Mouse (Mus musculus) limb, embryonic 14.5 days (tissue): Measurements from ENCODE around the gene Stambpl1. TPM values are rescaled to one million over a fixed set of nuclear protein-coding genes. Genes with fewer than 3 reads are reported as not detected.

Experiments
- ATAC-seq: fragments of 200-750 bp; cut with Nextera tagmentation; 2 replicates; pipeline ENCODE4 v1.8.0; 2017; ENCODE audit warnings: low read depth, moderate number of reproducible peaks, moderate TSS enrichment; ENCODE audit not compliant: low FRiP score
- DNase-seq: peaks from one replicate; pipeline ENCODE4 v3.0.0-alpha.2; 2015; ENCODE audit warnings: low spot score
- H3K27ac ChIP-seq: fragments of 300-500 bp; sonication (generic); replicated peaks from 2 replicates; pipeline ENCODE4 v1.5.1; 2014; ENCODE audit warnings: low read depth, mild to moderate bottlenecking, low read length, moderate library complexity, mixed read lengths
- H3K27me3 ChIP-seq: fragments of 300-500 bp; sonication (generic); 2 replicates; pipeline ENCODE4 v1.6.1; 2014; ENCODE audit warnings: low read length, mixed read lengths; ENCODE audit not compliant: control insufficient read depth, insufficient read depth
- H3K36me3 ChIP-seq: fragments of 300-500 bp; sonication (generic); 2 replicates; pipeline ENCODE4 v1.6.1; 2014; ENCODE audit warnings: mild to moderate bottlenecking, low read length, moderate library complexity, mixed read lengths; ENCODE audit not compliant: control insufficient read depth, insufficient read depth
- H3K4me1 ChIP-seq: fragments of 300-500 bp; sonication (generic); 2 replicates; pipeline ENCODE4 v1.6.1; 2014; ENCODE audit warnings: antibody characterized with exemption, low read length, mixed read lengths; ENCODE audit not compliant: control insufficient read depth, insufficient read depth
- H3K4me2 ChIP-seq: fragments of 300-500 bp; sonication (generic); replicated peaks from 2 replicates; pipeline ENCODE4 v1.6.1; 2014; ENCODE audit warnings: low read depth, mild to moderate bottlenecking, low read length, moderate library complexity; ENCODE audit not compliant: severe bottlenecking
- H3K4me3 ChIP-seq: fragments of 300-500 bp; sonication (generic); replicated peaks from 2 replicates; pipeline ENCODE4 v1.5.1; 2014; ENCODE audit warnings: low read length
- H3K9ac ChIP-seq: fragments of 300-500 bp; sonication (generic); 2 replicates; pipeline ENCODE4 v1.6.1; 2014; ENCODE audit warnings: mild to moderate bottlenecking, low read depth, low read length, moderate library complexity; ENCODE audit not compliant: severe bottlenecking
- H3K9me3 ChIP-seq: fragments of 300-500 bp; sonication (generic); 2 replicates; pipeline ENCODE4 v1.6.1; 2016; ENCODE audit warnings: low read length; ENCODE audit not compliant: control insufficient read depth
- POLR2A ChIP-seq: fragments of 200-500 bp; IDR thresholded peaks from 2 replicates; pipeline ENCODE4 v1.8.0; 2012; ENCODE audit warnings: inconsistent platforms, mild to moderate bottlenecking, moderate library complexity, borderline replicate concordance; ENCODE audit not compliant: insufficient read depth, insufficient read length; ENCODE audit errors: extremely low read depth
- WGBS: fragments of 180-500 bp; shearing (Covaris S2); extraction: QIAGEN DNeasy Blood & Tissue Kit; methylation state at CpG from one replicate; pipeline ENCODE4 v1.1.7; 2014; 5-methylcytosine and 5-hydroxymethylcytosine counted together
- polyA plus RNA-seq, 2 experiments: library from polyadenylated mRNA; depleted of rRNA in 1 of 2; stranded (reverse) in 1 of 2; unstranded in 1 of 2; fragments of >200 nt; fragmentation: Nextera tagmentation in 1 of 2; extraction: Ambion mirVana in 1 of 2; gene quantifications; 2 replicates each; pipeline versions ENCODE4 v1.2.1 to v1.2.3; 2012 to 2014

The Stambpl1 gene
- polyA plus RNA-seq (2012; rRNA removed) (8.6 and 9.0 TPM in 2 replicates), polyA plus RNA-seq (2014; fragmentation: Nextera tagmentation; extraction: Ambion mirVana) (14.8 and 16.6 TPM in 2 replicates)

DNA sequence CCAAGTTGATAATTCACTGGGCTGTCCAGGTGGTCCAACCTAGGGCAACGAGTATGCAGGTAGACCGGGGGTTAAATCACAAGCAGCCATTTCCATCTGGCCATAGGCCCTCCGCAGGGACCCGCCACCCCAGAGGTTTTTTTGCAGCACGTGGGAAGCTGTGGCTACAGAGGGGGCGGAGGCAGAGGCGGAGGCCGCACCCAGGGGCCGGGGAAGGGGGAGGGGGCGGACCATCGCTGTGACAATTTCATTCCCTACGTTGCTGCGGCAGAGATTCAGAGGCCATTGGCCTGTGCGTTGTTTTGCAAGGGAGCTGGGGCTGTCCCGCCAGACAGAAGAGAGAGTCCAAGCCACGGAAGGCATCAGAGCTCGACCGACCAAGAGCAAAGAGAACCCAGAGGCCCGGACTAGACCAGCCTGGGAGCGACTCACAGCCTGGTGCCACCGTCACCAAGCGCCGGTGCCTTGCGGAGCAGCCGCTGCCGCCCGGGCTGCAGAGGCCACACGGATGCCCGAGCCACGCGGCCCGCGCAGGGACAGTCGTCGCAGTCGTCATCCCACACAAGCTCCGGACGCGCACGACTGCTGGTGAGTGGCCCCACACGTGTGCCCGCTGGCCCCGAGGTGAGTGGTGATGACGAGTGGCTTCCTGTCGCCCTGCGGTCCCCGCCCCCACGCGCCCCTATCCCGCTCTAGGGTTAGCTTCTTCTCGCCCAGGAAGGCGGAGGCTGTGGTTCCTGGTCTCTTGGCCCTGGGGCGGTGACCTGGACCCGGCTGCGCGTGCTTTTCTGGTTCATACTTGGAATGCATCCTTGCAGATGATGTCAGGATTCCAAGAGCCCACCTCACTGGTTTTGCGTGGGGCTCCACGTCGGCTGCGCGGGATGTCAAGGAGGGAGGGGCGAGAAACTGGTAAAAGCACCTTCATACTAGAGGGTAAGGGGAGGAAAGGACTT is at the start of gene Stambpl1:
Gene Stambpl1, plus strand, starts transcription at position 222 of the 956 bp plus-strand sequence.
- Histone ChIP-seq H3K4me2 (peak within 1 kb of the TSS; percentile 92), H3K27ac (peak within 1 kb of the TSS; percentile 30; the same call in 1 of the 2 replicates), H3K4me1 (peaks cover 15% of the 10 kb centered on the region), H3K9me3 (no peaks in the 10 kb centered on the region), H3K9ac (peak within 1 kb of the TSS; percentile 76), H3K36me3 (no peaks in the 10 kb centered on the region), H3K4me3 (peak within 1 kb of the TSS; percentile 72), H3K27me3 (no peaks in the 10 kb centered on the region)
- ATAC-seq (peak; percentile 72), DNase-seq (peak; percentile 69)
- no peak for TF ChIP-seq POLR2A
- WGBS, result 2% methylated on average over 46 of the region's 62 CpGs

DNA sequence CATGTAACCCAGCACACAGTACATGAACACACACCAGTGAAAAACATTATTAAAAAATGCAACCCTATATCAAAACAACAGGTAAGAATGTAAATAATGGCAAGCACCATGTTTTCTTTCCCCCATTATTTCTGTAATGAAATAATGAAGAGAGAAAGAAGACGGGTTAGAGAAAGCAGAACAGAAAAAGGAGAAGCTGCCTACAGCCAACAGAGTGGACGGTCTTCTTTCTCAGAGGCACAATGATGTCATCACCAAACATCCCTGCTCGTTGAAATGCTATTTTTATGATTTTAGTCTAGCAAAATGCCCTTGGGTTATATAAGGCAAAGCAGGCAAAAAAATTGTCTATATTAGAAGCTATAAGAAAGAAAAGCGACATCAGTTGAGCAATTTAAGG is 43.6 kb upstream of the Stambpl1 start:
- H3K9ac ChIP-seq, result no peak overlapping the region
- H3K36me3 ChIP-seq, result no peaks in the 10 kb centered on the region
- no peak for DNase-seq
- no peaks in the 10 kb centered on the region for H3K27me3 ChIP-seq
- peaks cover 2% of the 10 kb centered on the region; the same call in 1 of the 2 replicates for H3K4me1 ChIP-seq
- no peak for TF ChIP-seq POLR2A
- no peak overlapping the region for H3K27ac ChIP-seq
- no peak overlapping the region for H3K4me3 ChIP-seq
- no peak for ATAC-seq
- H3K4me2 ChIP-seq, result no peak overlapping the region
- WGBS, result 71% methylated on average over 4 of the region's 4 CpGs
- H3K9me3 ChIP-seq, result no peaks in the 10 kb centered on the region

DNA sequence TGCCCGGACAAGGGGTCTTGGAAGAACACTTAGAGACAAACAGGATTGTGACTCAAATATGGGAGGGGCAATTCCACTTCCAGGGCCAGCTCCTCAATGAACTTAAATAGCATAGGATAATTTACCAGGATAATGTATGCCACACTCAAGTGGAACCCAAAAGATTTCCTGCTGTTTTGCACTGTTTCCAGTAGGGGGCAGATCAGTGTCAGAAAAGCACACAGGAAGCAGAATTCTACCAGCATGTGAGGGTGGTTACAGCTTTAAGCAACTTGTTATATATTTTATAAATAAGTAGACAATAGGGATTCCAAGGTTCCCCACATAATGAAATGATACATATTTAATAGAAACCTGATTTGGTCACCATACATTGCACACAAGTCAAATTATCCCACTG is 40.1 kb upstream of the Stambpl1 start:
- peaks cover 4% of the 10 kb centered on the region; the same call in 1 of the 2 replicates for H3K4me1 ChIP-seq
- H3K9ac ChIP-seq, result no peak overlapping the region
- TF ChIP-seq POLR2A, result no peak
- no peak for ATAC-seq
- no peaks in the 10 kb centered on the region for H3K9me3 ChIP-seq
- no peak overlapping the region for H3K4me2 ChIP-seq
- no peak overlapping the region for H3K27ac ChIP-seq
- no peaks in the 10 kb centered on the region for H3K27me3 ChIP-seq
- H3K4me3 ChIP-seq, result no peak overlapping the region
- 66% methylated on average over 1 of the region's 1 CpGs for WGBS
- peak; percentile 22 for DNase-seq
- no peaks in the 10 kb centered on the region for H3K36me3 ChIP-seq

DNA sequence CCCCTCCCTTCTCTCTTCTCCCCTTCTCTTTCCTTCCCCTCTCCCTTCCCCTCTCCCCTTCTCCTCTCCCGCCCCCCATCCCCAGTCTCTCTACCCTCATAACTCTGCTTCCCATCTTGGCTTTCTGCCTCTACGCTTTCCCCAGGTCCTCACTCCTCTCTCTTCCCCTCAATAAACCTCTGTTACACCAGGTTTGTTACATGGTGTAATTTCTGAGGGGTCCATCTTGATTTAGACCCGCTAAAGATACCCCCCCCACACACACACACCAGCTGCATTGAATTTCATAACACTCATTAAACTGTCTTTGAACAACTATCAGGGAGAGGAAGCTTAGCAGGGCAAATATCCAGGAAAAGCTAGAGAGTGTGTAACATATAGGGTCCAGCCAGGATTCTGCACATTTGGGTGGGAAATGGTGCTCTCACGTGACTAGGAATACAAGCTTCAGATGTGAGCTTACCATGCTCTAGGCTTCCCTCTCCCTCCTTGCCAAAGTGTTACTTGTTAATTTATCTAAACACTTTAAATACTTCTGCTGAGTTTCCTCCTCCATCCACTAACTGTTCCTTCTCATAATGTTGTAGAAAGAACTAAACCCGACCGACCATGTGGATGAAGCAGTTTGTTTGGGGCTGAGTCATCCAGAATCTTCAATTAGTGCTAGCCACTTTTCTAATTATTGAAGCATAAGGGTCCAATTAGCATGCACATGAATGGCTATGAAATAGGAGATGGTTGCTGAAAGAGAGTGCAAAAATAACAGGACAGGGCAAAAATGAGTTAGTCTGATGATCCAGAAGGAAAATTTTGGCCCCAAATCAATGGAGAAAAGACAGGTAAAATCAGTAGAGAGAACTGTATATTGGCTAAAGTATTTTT is 38.5 kb upstream of the Stambpl1 start:
- WGBS, result 30% methylated on average over 6 of the region's 6 CpGs
- Histone ChIP-seq H3K4me2 (no peak overlapping the region), H3K27me3 (no peaks in the 10 kb centered on the region), H3K27ac (no peak overlapping the region), H3K4me1 (peaks cover 4% of the 10 kb centered on the region; the same call in 1 of the 2 replicates), H3K9ac (no peak overlapping the region), H3K9me3 (no peaks in the 10 kb centered on the region), H3K4me3 (no peak overlapping the region), H3K36me3 (no peaks in the 10 kb centered on the region)
- DNase-seq, result peak; percentile 38
- no peak for TF ChIP-seq POLR2A
- ATAC-seq, result peak; percentile 47; the same call in 1 of the 2 replicates

DNA sequence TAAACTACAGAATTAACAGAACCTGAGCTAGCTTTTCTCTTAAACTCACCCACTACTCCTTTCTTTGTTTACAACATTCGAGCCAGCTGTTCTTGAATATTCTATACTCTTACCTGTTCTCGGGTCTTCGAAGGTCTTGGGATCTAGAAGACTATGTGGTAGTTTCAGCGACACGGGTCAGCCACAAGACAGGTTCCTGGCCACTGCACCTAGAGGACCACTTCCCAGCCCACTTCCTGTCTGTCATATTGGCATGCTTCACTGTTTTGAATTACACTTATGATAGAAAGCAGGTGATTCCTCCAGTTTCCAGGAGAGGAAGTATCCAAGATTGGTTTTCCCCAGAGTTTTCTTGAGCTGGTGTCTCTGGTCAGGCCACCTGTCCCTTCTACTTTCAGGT is 29.3 kb upstream of the Stambpl1 start:
- Histone ChIP-seq H3K9me3 (no peaks in the 10 kb centered on the region), H3K9ac (no peak overlapping the region), H3K4me3 (no peak overlapping the region), H3K27me3 (no peaks in the 10 kb centered on the region), H3K36me3 (no peaks in the 10 kb centered on the region), H3K4me1 (no peaks in the 10 kb centered on the region), H3K4me2 (no peak overlapping the region), H3K27ac (no peak overlapping the region)
- DNase-seq, result no peak
- no peak for ATAC-seq
- 85% methylated on average over 5 of the region's 5 CpGs for WGBS
- no peak for TF ChIP-seq POLR2A
